Mouse (Mus musculus): ENCODE measurements at regions not wholly inside any gene's neighbourhood (a gene's known extent, or its start where the extent isn't known, plus 50 kb on each side); places are given as distances from the start of the nearest gene placed in this dataset.

DNA sequence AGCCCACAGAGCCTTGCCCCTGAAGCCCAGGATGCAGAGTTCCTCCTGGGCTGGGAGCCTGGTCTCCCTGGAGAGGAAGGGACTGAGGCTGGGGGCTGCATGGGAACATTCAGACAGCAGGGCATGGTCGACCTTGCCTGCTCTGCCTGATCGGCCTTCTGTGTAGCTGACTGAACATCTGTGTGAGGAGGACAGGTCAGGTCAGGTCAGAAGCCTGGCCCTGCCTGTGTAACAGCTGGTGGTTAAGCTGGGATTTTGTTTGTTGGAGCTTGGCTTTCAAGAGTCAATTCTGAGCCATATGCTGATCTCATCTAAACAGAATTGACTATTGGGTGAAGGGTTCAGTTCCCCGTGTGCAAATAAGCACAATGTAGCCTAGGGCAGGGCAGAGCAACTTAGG, 365.5 kb downstream of the Cdh26 start:
- no peak for ATAC-seq (ENCODE audit: low FRiP score)
- H3K4me3 ChIP-seq, result no peak overlapping the region
- 52% methylated on average over 3 of the region's 3 CpGs for WGBS

DNA sequence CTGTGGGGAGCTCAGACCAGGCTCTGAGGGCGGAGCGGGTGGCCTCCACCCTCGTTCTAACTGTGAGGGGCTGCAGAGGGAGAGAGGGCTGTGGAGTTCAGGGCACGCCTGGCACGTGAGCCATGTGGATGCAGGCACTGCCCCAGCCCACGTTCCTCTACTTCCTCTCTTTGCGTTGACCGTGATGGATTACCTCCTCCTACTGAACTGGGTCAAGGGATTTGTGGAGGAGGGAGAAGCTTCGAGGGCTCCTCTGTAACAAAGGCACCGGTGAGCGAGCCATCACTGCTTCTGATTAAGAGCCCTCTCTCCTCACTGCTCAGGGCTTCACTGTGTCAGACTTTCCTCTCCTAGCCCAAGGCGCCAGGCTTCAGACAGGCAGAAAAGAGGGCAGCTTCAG, 371.1 kb downstream of the Cdh26 start:
- WGBS, result 46% methylated on average over 12 of the region's 12 CpGs
- H3K27me3 ChIP-seq, result 0 out of 2 replicates have a peak, but pooled peaks cover 4% of the 10 kb centered on the region
- H3K9ac ChIP-seq, result 0 out of 2 replicates have a peak overlapping the region, but pooled peaks have one; percentile 24
- no peak overlapping the region for H3K4me2 ChIP-seq
- 0 out of 2 replicates have a peak, but pooled peaks have one; percentile 36 for ATAC-seq (ENCODE audit: low FRiP score)
- no peaks in the 10 kb centered on the region for H3K36me3 ChIP-seq
- 0 out of 2 replicates have a peak, but pooled peaks cover 5% of the 10 kb centered on the region for H3K4me1 ChIP-seq (replicated peaks)
- peaks cover 4% of the 10 kb centered on the region; the same call in 1 of the 2 replicates for H3K9me3 ChIP-seq
- no peak overlapping the region for H3K4me3 ChIP-seq
- no peak overlapping the region for H3K27ac ChIP-seq

More for the DNA sequence above, 365.5 kb downstream of the Cdh26 start:
- Histone ChIP-seq H3K27me3 (no peaks in the 10 kb centered on the region), H3K4me1 (replicated peaks) (no peaks in the 10 kb centered on the region), H3K9me3 (peaks cover 4% of the 10 kb centered on the region; the same call in 1 of the 2 replicates), H3K36me3 (no peaks in the 10 kb centered on the region), H3K4me2 (no peak overlapping the region), H3K27ac (no peak overlapping the region), H3K9ac (no peak overlapping the region)

DNA sequence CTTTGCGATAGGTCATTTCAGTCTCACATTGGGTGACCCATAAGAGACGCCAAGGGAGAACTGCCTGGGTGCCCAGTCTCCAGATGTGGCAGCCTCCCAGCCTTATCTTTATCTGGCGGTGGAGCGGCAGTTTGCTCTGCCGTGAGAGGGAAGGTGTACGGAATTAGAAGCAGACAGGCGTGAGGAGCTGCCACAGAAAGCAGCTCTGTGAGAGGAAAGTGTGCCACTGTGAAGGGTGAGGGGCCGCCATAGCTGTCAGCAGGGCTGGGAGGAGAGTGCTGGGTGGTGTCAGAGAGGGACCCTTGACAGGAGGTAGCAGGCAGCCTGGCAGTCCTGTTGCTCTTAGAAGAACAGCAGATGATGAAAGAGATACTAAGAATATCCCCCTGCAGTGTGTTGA, 375.0 kb downstream of the Cdh26 start:
- ATAC-seq (ENCODE audit: low FRiP score), result no peak
- no peak overlapping the region for H3K4me2 ChIP-seq

GRCm38 (mm10) chr2:178821552-178821951, 391.2 kb downstream of the Cdh26 start:
- 87% methylated on average over 6 of the region's 6 CpGs for WGBS
- Histone ChIP-seq H3K4me2 (no peak overlapping the region), H3K4me3 (no peak overlapping the region), H3K9ac (no peak overlapping the region), H3K36me3 (no peaks in the 10 kb centered on the region), H3K27ac (no peak overlapping the region), H3K27me3 (no peaks in the 10 kb centered on the region), H3K4me1 (replicated peaks) (no peaks in the 10 kb centered on the region), H3K9me3 (peaks cover 4% of the 10 kb centered on the region; the same call in 1 of the 2 replicates)
- ATAC-seq (ENCODE audit: low FRiP score), result no peak

More for the DNA sequence above, 375.0 kb downstream of the Cdh26 start:
- Histone ChIP-seq H3K9me3 (no peaks in the 10 kb centered on the region), H3K4me3 (no peak overlapping the region), H3K36me3 (no peaks in the 10 kb centered on the region), H3K27me3 (0 out of 2 replicates have a peak, but pooled peaks cover 7% of the 10 kb centered on the region), H3K9ac (no peak overlapping the region), H3K4me1 (replicated peaks) (peaks cover 14% of the 10 kb centered on the region; the same call in 1 of the 2 replicates), H3K27ac (no peak overlapping the region)
- 80% methylated on average over 8 of the region's 8 CpGs for WGBS

DNA sequence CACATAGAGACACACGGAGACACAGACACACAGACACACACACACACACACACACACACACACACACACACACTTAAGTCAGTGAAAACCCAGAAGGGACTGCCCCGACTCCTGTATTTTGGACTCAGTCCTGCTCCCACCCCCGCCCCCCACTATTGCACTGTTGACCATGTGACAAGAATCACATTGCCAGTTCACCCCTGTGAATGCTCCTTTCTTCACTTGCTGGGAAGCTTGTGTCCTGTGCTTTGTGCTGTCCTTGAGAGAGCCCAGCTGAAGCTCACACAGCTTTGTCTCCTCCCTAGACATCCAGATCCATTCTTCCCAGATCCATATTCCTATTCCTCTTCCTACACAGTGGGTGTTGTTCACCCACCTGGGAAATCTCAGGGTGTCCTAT, 400.0 kb downstream of the Cdh26 start:
- no peak overlapping the region for H3K9ac ChIP-seq
- 0 out of 2 replicates have a peak, but pooled peaks cover 7% of the 10 kb centered on the region for H3K4me1 ChIP-seq (replicated peaks)
- H3K36me3 ChIP-seq, result no peaks in the 10 kb centered on the region
- WGBS, result 75% methylated on average over 3 of the region's 3 CpGs
- H3K4me3 ChIP-seq, result no peak overlapping the region
- H3K27ac ChIP-seq, result no peak overlapping the region
- H3K9me3 ChIP-seq, result peaks cover 1% of the 10 kb centered on the region; the same call in 1 of the 2 replicates
- no peak for ATAC-seq (ENCODE audit: low FRiP score)
- H3K27me3 ChIP-seq, result 0 out of 2 replicates have a peak, but pooled peaks cover 3% of the 10 kb centered on the region
- H3K4me2 ChIP-seq, result no peak overlapping the region

DNA sequence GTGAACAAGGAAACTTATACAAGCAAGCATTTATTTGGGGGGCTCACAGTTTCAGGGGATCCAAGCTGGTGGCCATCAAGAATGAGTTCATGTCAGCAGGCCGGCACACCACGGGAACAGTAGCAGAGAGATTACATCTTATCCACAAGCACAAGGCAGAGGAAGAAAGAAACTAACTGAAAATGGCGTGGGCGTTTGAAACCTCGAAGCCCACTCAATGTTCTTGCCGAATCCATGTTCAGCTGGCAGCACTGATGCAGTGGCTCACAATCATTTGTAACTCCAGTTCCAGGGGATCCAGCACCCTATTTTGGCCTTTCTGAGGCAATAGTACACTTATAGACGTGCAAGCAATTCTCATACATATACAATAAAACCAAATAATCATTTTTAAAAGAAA, 404.7 kb downstream of the Cdh26 start:
- Histone ChIP-seq H3K4me3 (no peak overlapping the region), H3K4me1 (replicated peaks) (peaks cover 17% of the 10 kb centered on the region), H3K9me3 (no peaks in the 10 kb centered on the region), H3K27me3 (0 out of 2 replicates have a peak, but pooled peaks cover 3% of the 10 kb centered on the region), H3K36me3 (no peaks in the 10 kb centered on the region), H3K9ac (no peak overlapping the region), H3K4me2 (no peak overlapping the region), H3K27ac (no peak overlapping the region)
- no peak for ATAC-seq (ENCODE audit: low FRiP score)
- 89% methylated on average over 7 of the region's 7 CpGs for WGBS

DNA sequence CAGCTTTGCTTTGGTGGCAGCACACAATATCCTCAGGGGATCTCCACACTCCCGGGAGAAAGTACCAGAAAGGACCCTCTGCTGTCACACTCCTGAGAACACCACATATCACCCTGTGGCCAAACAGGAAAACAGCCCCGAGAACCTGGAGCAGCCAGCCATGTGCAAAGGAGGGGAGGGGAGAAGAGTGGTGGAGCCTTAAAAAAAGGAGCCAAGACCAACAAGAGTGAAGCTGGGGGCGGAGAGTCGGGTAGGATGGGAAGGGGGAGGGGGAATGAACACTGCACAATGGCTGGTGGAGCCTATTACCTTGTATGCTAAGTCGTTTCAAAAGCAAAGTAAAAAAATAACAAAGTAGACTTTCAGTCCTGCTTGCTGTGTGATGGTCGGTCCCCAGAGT, 408.2 kb downstream of the Cdh26 start:
- H3K4me3 ChIP-seq, result no peak overlapping the region
- H3K9me3 ChIP-seq, result no peaks in the 10 kb centered on the region
- no peak overlapping the region for H3K9ac ChIP-seq
- H3K36me3 ChIP-seq, result no peaks in the 10 kb centered on the region
- 24% methylated on average over 6 of the region's 6 CpGs for WGBS
- H3K27me3 ChIP-seq, result 0 out of 2 replicates have a peak, but pooled peaks cover 3% of the 10 kb centered on the region
- peaks cover 29% of the 10 kb centered on the region for H3K4me1 ChIP-seq (replicated peaks)
- no peak for ATAC-seq (ENCODE audit: low FRiP score)
- H3K4me2 ChIP-seq, result no peak overlapping the region
- H3K27ac ChIP-seq, result no peak overlapping the region

GRCm38 (mm10) chr2:178840975-178841374, 410.6 kb downstream of the Cdh26 start:
- Histone ChIP-seq H3K36me3 (no peaks in the 10 kb centered on the region), H3K4me2 (no peak overlapping the region), H3K27ac (no peak overlapping the region), H3K9ac (no peak overlapping the region), H3K4me1 (replicated peaks) (peaks cover 36% of the 10 kb centered on the region), H3K9me3 (no peaks in the 10 kb centered on the region), H3K27me3 (no peaks in the 10 kb centered on the region), H3K4me3 (no peak overlapping the region)
- ATAC-seq (ENCODE audit: low FRiP score), result no peak
- WGBS, result 49% methylated on average over 2 of the region's 2 CpGs

GRCm38 (mm10) chr2:178842595-178842994, 412.3 kb downstream of the Cdh26 start:
- Histone ChIP-seq H3K27ac (peak overlapping the region; percentile 62), H3K36me3 (no peaks in the 10 kb centered on the region), H3K4me1 (replicated peaks) (peaks cover 40% of the 10 kb centered on the region), H3K27me3 (no peaks in the 10 kb centered on the region), H3K4me3 (no peak overlapping the region), H3K4me2 (peak overlapping the region; percentile 17; the same call in 1 of the 2 replicates), H3K9ac (no peak overlapping the region), H3K9me3 (no peaks in the 10 kb centered on the region)
- ATAC-seq (ENCODE audit: low FRiP score), result peak; percentile 49; the same call in 1 of the 2 replicates
- WGBS, result 46% methylated on average over 12 of the region's 12 CpGs

DNA sequence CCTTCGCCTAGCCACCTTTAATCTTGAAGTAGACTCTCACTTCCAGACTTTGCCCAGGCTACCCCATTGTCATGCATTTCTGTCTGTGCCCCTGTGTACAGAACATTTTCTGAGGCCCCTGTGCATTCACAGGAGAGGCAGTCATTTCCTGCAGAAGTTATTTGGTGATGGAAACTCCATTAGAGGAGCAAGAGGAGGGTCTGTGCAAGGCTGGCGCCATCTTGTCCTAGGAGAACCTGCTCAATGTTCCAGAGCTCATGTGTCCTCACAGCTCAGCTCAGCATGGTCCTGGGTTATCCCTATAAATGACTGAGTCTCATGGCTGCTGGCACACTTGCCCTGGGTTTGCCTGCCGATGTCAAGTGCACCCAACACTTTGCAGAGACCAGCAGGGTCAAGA, 413.1 kb downstream of the Cdh26 start:
- ATAC-seq (ENCODE audit: low FRiP score), result no peak
- Histone ChIP-seq H3K4me3 (no peak overlapping the region), H3K36me3 (no peaks in the 10 kb centered on the region), H3K27ac (no peak overlapping the region), H3K9me3 (no peaks in the 10 kb centered on the region), H3K27me3 (no peaks in the 10 kb centered on the region), H3K4me2 (no peak overlapping the region), H3K9ac (no peak overlapping the region), H3K4me1 (replicated peaks) (peaks cover 37% of the 10 kb centered on the region)
- 91% methylated on average over 3 of the region's 3 CpGs for WGBS

DNA sequence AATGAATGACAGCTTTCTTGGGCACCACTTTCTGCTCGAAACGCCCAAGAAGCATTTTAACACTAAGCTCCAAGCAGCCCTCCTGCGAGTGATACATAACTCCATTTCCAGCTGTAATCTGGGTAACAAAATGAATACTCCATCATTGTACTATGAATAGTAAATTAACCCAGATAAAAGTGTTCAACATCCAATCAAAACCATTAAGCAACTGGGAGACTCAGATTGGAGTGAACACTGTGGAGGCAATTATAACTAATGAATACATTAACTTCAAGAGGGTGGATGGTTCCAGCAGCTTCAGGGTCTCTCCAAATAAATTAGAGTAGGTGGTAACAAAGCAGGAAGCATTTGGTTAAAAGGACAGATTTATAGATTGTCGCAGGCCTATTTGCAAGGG, 414.2 kb downstream of the Cdh26 start:
- Histone ChIP-seq H3K9ac (no peak overlapping the region), H3K9me3 (no peaks in the 10 kb centered on the region), H3K27ac (no peak overlapping the region), H3K4me1 (replicated peaks) (peaks cover 29% of the 10 kb centered on the region), H3K4me3 (no peak overlapping the region), H3K4me2 (no peak overlapping the region), H3K27me3 (no peaks in the 10 kb centered on the region), H3K36me3 (no peaks in the 10 kb centered on the region)
- no peak for ATAC-seq (ENCODE audit: low FRiP score)
- WGBS, result 69% methylated on average over 4 of the region's 4 CpGs

- H3K27ac ChIP-seq, result 0 out of 2 replicates have a peak overlapping the region, but pooled peaks have one; percentile 8
- WGBS, result 80% methylated on average over 10 of the region's 10 CpGs
- H3K9ac ChIP-seq, result no peak overlapping the region
Measured at GRCm38 (mm10) chr2:178850320-178850719, 420.0 kb downstream of the Cdh26 start.

DNA sequence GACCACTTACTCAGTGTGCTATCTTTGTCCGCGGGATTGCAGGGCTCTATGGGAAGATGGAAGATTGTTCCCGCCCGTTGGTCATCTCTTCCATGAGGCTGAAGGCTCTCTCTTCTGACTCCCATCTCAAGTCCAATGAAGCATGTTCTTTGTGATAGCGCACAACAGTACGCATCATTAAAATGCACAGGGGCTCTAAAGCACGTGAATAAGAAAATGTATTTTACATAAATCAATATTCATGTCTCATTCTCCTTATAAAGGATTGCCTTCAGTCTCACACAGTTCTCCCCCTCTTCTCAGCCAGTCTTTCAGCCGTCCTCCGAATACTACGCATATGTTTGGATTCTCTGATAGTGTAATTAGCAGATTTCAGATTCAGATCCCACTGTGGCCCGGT, 420.4 kb downstream of the Cdh26 start:
- peak; percentile 38 for ATAC-seq (ENCODE audit: low FRiP score)

More at GRCm38 (mm10) chr2:178850320-178850719, 420.0 kb downstream of the Cdh26 start:
- Histone ChIP-seq H3K4me1 (replicated peaks) (peaks cover 38% of the 10 kb centered on the region), H3K4me2 (no peak overlapping the region), H3K9me3 (no peaks in the 10 kb centered on the region), H3K36me3 (no peaks in the 10 kb centered on the region), H3K4me3 (no peak overlapping the region), H3K27me3 (no peaks in the 10 kb centered on the region)
- peak; percentile 38; the same call in 1 of the 2 replicates for ATAC-seq (ENCODE audit: low FRiP score)

More for the DNA sequence above, 420.4 kb downstream of the Cdh26 start:
- Histone ChIP-seq H3K9me3 (no peaks in the 10 kb centered on the region), H3K4me3 (no peak overlapping the region), H3K27ac (peak overlapping the region; percentile 58; the same call in 1 of the 2 replicates), H3K27me3 (no peaks in the 10 kb centered on the region), H3K4me2 (no peak overlapping the region), H3K36me3 (no peaks in the 10 kb centered on the region), H3K4me1 (replicated peaks) (peaks cover 38% of the 10 kb centered on the region), H3K9ac (no peak overlapping the region)
- 42% methylated on average over 11 of the region's 11 CpGs for WGBS

Data from hindbrain, embryonic 13.5 days (tissue).